Mouse (Mus musculus): ENCODE data around the gene Snx3.

DNA sequence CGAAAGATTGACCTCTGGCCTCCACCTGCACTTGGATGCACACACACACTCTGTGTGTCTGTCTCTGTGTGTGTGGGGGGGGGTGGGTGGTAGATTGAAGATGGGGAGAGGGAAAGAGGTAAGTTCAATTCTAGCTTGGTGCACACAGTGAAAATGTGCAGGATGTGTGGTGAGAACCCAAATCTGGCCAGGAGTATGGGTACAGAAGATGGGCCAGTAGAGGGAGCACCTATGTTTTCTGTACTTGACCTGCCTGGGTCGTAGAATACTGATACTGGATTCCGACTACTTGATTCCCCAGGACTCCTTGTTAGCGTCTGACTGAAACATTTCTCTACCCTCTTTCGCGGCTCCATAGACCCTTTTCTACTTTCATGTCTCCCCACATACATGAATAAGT, 8.3 kb downstream of the Snx3 start:
- no peak for TF ChIP-seq POLR2A (IDR thresholded peaks at IDR 0.05; ENCODE audit: borderline replicate concordance, extremely low read depth, low read depth, low read length)
- TF ChIP-seq CTCF (IDR thresholded peaks at IDR 0.05; ENCODE audit: insufficient read depth, low read length): no peak
